Mouse (Mus musculus): ENCODE measurements around the gene Astn2. TPM values are rescaled to one million over a fixed set of nuclear protein-coding genes. Genes with fewer than 3 reads are reported as not detected.

Gene Astn2
- total RNA-seq, 1 experiment from 2014 or later: not detected

- ATAC-seq (replicated peaks; ENCODE audit: low read depth, poor library complexity, severe bottlenecking): no peak
Measured at GRCm38 (mm10) chr4:66314806-66315484, 89.5 kb downstream of the Astn2 start.

GRCm38 (mm10) chr4:66312733-66313132 lies 91.7 kb downstream of the Astn2 start:
- no peak for ATAC-seq (replicated peaks; ENCODE audit: low read depth, poor library complexity, severe bottlenecking)

GRCm38 (mm10) chr4:66310315-66311020 lies 93.9 kb downstream of the Astn2 start:
- ATAC-seq (replicated peaks; ENCODE audit: low read depth, poor library complexity, severe bottlenecking): no peak

- ATAC-seq (replicated peaks; ENCODE audit: low read depth, poor library complexity, severe bottlenecking): no peak
Measured at GRCm38 (mm10) chr4:66306377-66306776, 98.0 kb downstream of the Astn2 start.

- no peak for ATAC-seq (replicated peaks; ENCODE audit: low read depth, poor library complexity, severe bottlenecking)
Measured at GRCm38 (mm10) chr4:66302686-66303310, 101.6 kb downstream of the Astn2 start.

- ATAC-seq (replicated peaks; ENCODE audit: low read depth, poor library complexity, severe bottlenecking): no peak
Measured at GRCm38 (mm10) chr4:66285034-66285433, 119.4 kb downstream of the Astn2 start.

GRCm38 (mm10) chr4:66276096-66276495 lies 128.3 kb downstream of the Astn2 start:
- no peak for ATAC-seq (replicated peaks; ENCODE audit: low read depth, poor library complexity, severe bottlenecking)

- ATAC-seq (replicated peaks; ENCODE audit: low read depth, poor library complexity, severe bottlenecking): no peak
Measured at GRCm38 (mm10) chr4:66271550-66272117, 132.8 kb downstream of the Astn2 start.

- no peak for ATAC-seq (replicated peaks; ENCODE audit: low read depth, poor library complexity, severe bottlenecking)
Measured at GRCm38 (mm10) chr4:66264031-66264430, 140.4 kb downstream of the Astn2 start.

GRCm38 (mm10) chr4:66261276-66261675 lies 143.1 kb downstream of the Astn2 start:
- no peak for ATAC-seq (replicated peaks; ENCODE audit: low read depth, poor library complexity, severe bottlenecking)

- no peak for ATAC-seq (replicated peaks; ENCODE audit: low read depth, poor library complexity, severe bottlenecking)
Measured at GRCm38 (mm10) chr4:66258905-66259304, 145.5 kb downstream of the Astn2 start.

- ATAC-seq (replicated peaks; ENCODE audit: low read depth, poor library complexity, severe bottlenecking): no peak
Measured at GRCm38 (mm10) chr4:66254695-66255492, 149.5 kb downstream of the Astn2 start.

- ATAC-seq (replicated peaks; ENCODE audit: low read depth, poor library complexity, severe bottlenecking): no peak
Measured at GRCm38 (mm10) chr4:66248521-66248920, 155.9 kb downstream of the Astn2 start.

GRCm38 (mm10) chr4:66242683-66243082 lies 161.7 kb downstream of the Astn2 start:
- ATAC-seq (replicated peaks; ENCODE audit: low read depth, poor library complexity, severe bottlenecking): no peak

GRCm38 (mm10) chr4:66232799-66233198 lies 171.6 kb downstream of the Astn2 start:
- no peak for ATAC-seq (replicated peaks; ENCODE audit: low read depth, poor library complexity, severe bottlenecking)

- no peak for ATAC-seq (replicated peaks; ENCODE audit: low read depth, poor library complexity, severe bottlenecking)
Measured at GRCm38 (mm10) chr4:66232350-66232749, 172.1 kb downstream of the Astn2 start.

- ATAC-seq (replicated peaks; ENCODE audit: low read depth, poor library complexity, severe bottlenecking): no peak
Measured at GRCm38 (mm10) chr4:66230735-66231134, 173.7 kb downstream of the Astn2 start.

- ATAC-seq (replicated peaks; ENCODE audit: low read depth, poor library complexity, severe bottlenecking): 0 out of 2 replicates have a peak, but pooled peaks have one; percentile 25
Measured at GRCm38 (mm10) chr4:66222602-66223317, 181.7 kb downstream of the Astn2 start.

GRCm38 (mm10) chr4:66215170-66215618 lies 189.2 kb downstream of the Astn2 start:
- no peak for ATAC-seq (replicated peaks; ENCODE audit: low read depth, poor library complexity, severe bottlenecking)

Data from common myeloid progenitor, adult 5-6 weeks (primary cell).